Comparison of ENCODE assay signal across 35 mouse cellular contexts in the genomic region with DNA sequence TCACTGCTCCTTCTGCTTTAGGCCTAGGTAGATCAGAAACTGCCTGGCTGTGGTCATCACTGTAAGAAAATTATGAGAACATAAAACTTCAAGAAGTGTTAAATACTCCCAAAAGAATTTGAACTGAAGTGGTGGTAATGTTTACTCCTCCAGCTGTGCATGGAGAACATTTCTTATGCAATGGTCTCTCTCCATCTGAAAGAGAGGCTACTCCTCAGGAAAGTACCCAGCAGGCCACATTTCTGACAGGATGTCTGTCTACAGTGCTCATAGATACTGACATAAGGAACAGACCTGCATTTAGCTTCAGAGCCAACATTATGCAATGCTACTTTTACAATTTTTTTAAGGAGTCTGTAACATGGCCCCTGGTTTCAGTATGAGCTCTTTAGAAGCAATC.
"Had no signal": no experiment of that assay in that cellular context is flagged by ENCODE, and none has a peak within 500 bp of the region (broad histone marks: within the 10 kb centered on the region; RNA-seq: fewer than 3 reads in every experiment).

No protein-coding gene starts in this region.

- ATAC-seq: hindbrain, embryonic 16.5 days; hindbrain, postnatal 0 days; inflammation-experienced regulatory T-cells, adult 6 months; intestine, embryonic 15.5 days; intestine, embryonic 16.5 days; intestine, postnatal 0 days had no signal

- H3K27me3 ChIP-seq: heart, embryonic 12.5 days; heart, embryonic 13.5 days; heart, embryonic 15.5 days; hindbrain, embryonic 12.5 days; hindbrain, embryonic 13.5 days; hindbrain, embryonic 15.5 days; intestine, embryonic 15.5 days; kidney, embryonic 15.5 days had no signal

- H3K9me3 ChIP-seq: heart, embryonic 10.5 days; heart, embryonic 12.5 days; heart, embryonic 13.5 days; heart, embryonic 15.5 days; hindbrain, embryonic 10.5 days; hindbrain, embryonic 12.5 days; hindbrain, embryonic 13.5 days; hindbrain, embryonic 15.5 days; intestine, embryonic 15.5 days; kidney, embryonic 15.5 days had no signal

- H3K9ac ChIP-seq: heart, embryonic 12.5 days; heart, embryonic 13.5 days; heart, embryonic 15.5 days; hindbrain, embryonic 12.5 days; hindbrain, embryonic 13.5 days; hindbrain, embryonic 14.5 days; hindbrain, embryonic 15.5 days; intestine, embryonic 15.5 days; kidney, embryonic 15.5 days had no signal

- H3K4me3 ChIP-seq: heart, adult 2 months; heart, embryonic 10.5 days; heart, embryonic 12.5 days; heart, embryonic 13.5 days; heart, embryonic 15.5 days; hindbrain, embryonic 10.5 days; hindbrain, embryonic 12.5 days; hindbrain, embryonic 13.5 days; hindbrain, embryonic 15.5 days; intestine, embryonic 15.5 days; kidney, embryonic 15.5 days; layer of hippocampus, adult 2 months had no signal

- DNase-seq: heart, adult 2 months; heart, postnatal 10 days; heart, postnatal 14 days; heart, postnatal 36 days; heart, postnatal 4 days; kidney, adult 11 months; kidney, adult 18-20 months; kidney, adult 2 months; kidney, adult 8-10 months; kidney, adult 9 months; kidney, postnatal 10 days; kidney, postnatal 14 days; kidney, postnatal 25 days; kidney, postnatal 36 days; kidney, postnatal 4 days; layer of hippocampus, adult 9-11 months had no signal

- H3K4me2 ChIP-seq: heart, embryonic 11.5 days; heart, embryonic 12.5 days; heart, embryonic 13.5 days; heart, embryonic 15.5 days; hindbrain, embryonic 12.5 days; hindbrain, embryonic 13.5 days; hindbrain, embryonic 14.5 days; hindbrain, embryonic 15.5 days; intestine, embryonic 15.5 days; kidney, embryonic 15.5 days had no signal

- H3K4me1 ChIP-seq: heart, embryonic 10.5 days; heart, embryonic 12.5 days; heart, embryonic 13.5 days; heart, embryonic 15.5 days; hindbrain, embryonic 10.5 days; hindbrain, embryonic 12.5 days; hindbrain, embryonic 13.5 days; hindbrain, embryonic 15.5 days; intestine, embryonic 15.5 days; kidney, embryonic 15.5 days had no signal

- H3K36me3 ChIP-seq: heart, embryonic 10.5 days; heart, embryonic 12.5 days; heart, embryonic 13.5 days; heart, embryonic 15.5 days; hindbrain, embryonic 10.5 days; hindbrain, embryonic 12.5 days; hindbrain, embryonic 13.5 days; hindbrain, embryonic 15.5 days; intestine, embryonic 15.5 days; kidney, embryonic 15.5 days had no signal

- H3K27ac ChIP-seq: heart, adult 2 months; heart, embryonic 10.5 days; heart, embryonic 13.5 days; heart, embryonic 15.5 days; hindbrain, embryonic 10.5 days; hindbrain, embryonic 12.5 days; hindbrain, embryonic 13.5 days; hindbrain, embryonic 14.5 days; hindbrain, embryonic 15.5 days; hindbrain, postnatal 0 days; intestine, embryonic 15.5 days; kidney, embryonic 15.5 days; kidney, postnatal 0 days; layer of hippocampus, adult 2 months had no signal
